Mouse (Mus musculus): Measurements from ENCODE around the gene Cdh18.
"Not testable (repeated sequence)": the region's sequence is repeated elsewhere in the genome, so short reads cannot be mapped to it uniquely, and the experiment has no call there.

Cdh18 gene

DNA sequence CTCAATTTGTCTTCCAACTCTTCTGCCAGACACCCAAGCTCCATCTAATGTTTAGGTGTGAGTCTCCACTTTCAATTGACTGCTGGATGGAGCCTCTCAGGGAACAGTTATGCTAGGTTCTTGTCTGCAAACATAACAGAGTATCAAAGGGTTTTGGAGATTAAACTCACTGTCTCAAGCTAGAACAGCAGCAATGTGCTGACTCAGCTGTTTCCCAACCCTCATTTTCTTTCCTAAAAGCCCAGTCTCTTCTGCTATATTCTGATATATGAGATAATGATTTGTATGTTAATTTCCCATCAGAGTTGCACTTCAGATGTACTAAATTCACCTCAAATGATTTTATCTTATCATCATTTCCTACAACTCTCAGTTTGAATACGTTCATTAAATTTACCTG is 398.4 kb downstream of the Cdh18 start:
- no peak for DNase-seq (ENCODE audit: low spot score in 2 of 2)

DNA sequence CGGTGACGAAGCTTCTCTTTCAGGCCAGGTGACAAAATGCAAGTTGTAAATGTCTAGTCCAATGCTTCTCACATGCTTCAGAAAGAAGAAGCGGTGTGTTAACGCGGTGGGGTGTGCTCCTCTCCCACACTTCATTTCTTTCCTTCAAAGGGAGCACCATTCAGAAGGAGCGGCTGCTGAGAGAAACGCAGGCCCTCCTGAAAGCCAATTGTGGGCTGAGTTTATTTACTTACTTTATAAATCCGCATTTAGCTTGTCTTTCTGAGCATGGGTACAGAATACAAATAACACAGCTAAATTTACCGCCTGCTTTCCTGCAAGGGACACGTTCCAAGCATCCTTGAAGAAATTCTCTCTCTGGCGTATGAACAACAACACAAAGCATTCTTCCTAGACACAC is 420.6 kb downstream of the Cdh18 start:
- no peak for DNase-seq (ENCODE audit: low spot score in 2 of 2)

DNA sequence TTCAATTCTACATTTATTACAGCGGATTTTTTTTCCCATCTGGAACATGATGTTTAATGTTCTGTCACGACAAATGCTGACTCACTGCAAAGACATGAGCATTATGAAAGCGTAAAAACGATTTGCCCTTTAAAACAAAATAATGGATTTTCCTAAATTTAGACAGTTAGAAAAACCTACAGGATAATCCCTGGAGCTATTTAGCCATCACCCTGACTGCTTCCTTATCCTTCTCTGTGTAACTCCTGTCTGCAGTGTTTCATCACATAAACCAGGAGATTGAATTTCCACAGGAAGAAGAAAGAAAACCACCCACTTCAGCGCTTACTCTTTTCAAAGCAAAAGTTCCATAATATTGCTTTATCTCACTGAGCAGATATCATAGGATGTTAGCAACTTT is 431.3 kb downstream of the Cdh18 start:
- DNase-seq (ENCODE audit: low spot score in 2 of 2) = no peak

DNA sequence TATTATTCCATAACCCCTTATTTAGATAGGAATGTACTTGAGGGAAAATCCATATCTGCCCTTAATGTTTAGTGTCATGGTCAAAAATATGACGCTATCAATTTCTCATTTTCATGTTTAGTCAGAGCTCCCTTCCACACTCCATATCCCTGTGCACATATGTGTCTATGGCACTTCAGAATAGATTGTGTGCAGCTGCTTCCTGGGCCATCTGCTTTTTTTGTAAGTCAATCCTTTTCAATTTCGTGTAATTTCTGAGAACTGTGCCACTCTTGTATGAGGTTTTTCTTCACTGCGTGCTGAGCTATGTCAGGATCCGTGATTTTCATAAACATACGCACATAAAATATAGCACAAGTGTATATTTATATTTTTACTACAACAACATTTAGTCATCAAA is 435.8 kb downstream of the Cdh18 start:
- no peak for DNase-seq (ENCODE audit: low spot score in 2 of 2)

DNA sequence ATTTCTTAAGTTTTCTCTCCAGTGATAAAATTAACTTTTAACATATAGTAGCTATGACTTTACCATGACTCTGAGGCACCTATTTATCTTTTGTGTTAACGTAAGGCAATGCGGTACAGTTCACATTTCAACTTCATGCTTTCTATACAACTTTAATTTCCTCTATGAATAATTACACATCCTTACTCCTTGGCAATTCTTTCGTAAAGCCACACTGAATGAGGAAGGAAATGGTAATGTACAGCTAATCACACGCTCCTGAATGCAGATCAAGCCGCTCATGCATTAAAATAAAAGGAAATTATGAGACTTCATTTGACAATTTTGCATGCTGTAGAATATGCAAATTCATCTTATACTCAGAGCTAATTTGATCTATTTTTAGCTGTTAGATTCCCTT is 467.9 kb downstream of the Cdh18 start:
- no peak for DNase-seq (ENCODE audit: low spot score in 2 of 2)

DNA sequence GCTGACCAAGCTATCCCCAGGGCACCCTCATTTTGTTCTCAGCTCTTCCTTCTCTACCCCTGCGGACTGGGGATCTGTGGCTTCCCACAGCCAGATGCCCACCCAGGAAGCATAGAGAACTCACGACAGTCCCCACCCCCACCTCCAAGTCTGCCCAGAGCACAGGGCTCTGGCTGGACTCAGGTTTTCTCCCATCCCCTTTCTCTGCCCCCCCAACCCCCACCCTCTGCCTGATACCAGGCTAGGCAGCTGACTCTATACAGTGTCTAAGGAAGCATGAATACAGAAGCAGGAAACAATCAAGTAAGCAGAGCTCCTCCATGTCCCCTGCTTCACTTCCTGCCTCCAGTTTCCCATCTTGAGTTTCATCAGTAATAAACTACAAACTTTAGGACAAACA is 472.3 kb downstream of the Cdh18 start:
- no peak for DNase-seq (ENCODE audit: low spot score in 2 of 2)

DNA sequence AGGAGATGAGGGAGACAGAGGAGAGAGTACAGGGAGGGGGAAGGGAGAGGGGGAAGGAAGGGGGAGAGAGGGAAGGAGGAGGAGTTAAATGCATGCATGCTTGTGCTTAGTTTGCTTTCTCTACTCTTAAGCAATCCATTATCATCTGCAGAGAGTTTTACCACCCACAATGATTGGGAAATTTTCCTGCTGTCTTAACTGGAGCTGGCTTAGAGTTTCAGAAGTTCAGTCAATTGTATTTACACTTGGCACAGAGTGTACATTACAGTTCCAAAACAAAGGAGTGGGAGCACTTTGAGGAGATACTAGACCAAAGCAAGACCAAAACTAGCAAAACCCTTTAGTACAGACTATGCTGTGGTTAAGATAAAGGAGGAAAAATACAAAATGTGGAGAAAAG is 473.8 kb downstream of the Cdh18 start:
- DNase-seq (ENCODE audit: low spot score in 2 of 2) = no peak

DNA sequence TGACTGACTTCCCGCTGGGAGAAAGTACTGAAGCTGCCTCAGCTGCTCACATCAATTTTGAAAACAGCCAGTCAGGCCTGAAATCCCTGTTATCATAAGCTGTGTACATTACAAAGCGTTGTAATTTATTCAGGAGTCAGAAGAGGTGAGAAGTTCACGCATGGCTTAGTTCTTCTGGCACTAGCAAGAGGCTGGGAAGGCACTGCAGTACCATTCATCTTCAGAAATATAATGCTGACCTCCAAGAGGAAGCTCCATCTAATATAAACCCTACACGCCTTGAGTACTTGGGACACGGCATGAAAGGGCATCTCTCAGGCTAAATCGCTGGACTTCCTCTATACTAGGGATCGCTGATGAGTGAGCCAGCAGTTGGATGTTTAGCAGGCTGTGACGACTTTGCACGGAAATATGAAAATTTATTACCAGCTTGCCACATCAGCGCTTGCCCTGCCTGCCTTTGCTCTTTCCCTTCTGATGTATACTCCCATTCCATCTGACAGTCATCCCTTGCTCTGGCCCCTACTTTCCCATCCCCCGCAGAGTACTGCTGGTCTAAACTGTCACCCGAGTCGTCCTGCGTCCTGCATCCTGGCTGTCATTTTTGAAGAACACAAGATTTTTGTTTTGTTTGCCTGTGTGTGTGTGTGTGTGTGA is 486.9 kb downstream of the Cdh18 start:
- no peak for DNase-seq (ENCODE audit: low spot score in 2 of 2)

DNA sequence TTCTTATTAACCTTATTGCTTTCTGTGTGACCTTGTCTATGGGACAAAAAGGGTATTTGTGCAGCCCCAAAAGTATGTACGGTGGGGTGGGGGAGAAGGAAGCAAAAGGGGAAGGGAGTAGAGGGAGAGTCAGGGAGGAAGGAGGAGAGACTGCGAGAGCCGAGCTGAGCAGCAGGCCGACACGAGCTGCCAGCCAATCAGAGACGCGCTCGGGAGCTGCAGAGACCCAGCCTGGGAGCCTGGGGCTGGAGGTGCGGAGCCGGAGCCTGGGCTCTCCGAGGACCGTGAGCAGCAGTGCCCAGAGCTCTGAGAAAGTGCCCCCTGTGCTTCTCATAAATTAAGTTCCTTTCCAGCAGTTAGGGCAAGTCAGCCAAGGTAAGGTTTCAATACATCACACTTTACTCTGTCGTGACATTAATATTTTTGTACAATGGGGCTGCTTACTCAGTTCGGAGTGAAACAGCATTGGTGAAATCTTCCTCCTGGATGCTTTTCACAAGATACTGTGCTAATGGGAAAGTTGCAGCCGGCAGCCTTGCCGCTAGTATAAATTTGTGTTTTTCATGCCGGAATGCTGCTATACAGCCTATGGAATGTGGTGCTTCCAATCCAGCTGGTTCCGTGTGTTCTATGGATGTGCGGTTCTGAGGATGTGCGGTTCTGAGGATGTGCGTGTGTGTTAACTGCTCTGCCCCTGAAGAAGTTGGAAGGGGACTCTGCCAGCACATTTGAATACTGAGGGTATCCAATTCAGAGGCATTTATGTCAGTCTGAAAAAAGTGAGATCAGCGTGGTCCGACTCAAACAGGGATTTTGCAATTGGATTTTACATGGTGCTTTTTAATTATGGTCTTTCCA is 487.6 kb downstream of the Cdh18 start:
- no peak for DNase-seq (ENCODE audit: low spot score in 2 of 2)

DNA sequence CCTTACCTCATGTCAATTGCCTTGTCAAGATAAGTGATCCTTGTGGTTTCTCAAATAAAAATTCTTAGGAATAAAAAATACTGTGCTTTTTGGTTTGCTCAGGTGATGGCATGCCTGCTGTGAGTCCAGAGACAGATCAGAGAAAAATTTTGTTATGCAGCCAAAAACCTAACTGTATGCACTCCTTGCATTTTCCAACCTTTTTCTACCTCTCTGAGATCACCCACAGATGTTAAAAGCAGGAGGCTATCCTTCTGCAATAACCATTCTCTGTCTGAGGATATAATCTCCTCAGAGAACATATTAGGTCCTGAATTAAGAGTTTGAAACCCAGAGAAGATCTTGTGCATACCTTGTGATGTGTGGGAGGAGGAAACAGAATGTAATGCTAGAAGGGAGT is 488.7 kb downstream of the Cdh18 start:
- DNase-seq (ENCODE audit: low spot score in 2 of 2) = no peak

DNA sequence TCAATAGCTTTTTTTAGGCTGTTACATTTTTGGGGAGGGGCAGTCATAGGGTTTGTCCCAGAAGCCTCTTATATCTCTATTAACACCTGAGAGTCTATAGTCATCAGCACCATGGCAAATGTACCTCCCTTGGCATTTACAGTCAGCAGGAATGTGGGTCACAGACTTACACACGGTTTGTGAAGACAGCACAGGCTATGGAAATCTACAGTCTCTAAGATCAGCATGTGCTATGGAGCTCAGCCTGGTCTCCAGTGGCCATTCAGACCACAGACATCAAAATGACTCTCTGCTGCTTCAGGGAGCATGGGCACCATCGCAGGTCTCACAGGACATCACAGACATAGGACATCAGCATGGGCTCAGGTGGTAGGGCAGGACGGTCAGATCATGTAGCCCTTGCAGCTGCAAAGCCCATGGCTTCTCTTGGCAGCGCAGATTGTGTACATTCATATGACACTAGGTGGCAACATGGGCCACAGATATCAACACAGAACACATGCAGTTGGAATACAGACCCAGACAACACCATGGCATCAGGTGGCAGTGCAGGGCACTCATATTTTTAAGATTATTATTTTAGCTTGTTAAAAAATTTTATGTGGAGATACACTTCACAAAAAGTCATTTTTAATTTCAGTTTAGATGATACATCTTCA is 497.4 kb downstream of the Cdh18 start:
- DNase-seq (ENCODE audit: low spot score in 2 of 2) = no peak

DNA sequence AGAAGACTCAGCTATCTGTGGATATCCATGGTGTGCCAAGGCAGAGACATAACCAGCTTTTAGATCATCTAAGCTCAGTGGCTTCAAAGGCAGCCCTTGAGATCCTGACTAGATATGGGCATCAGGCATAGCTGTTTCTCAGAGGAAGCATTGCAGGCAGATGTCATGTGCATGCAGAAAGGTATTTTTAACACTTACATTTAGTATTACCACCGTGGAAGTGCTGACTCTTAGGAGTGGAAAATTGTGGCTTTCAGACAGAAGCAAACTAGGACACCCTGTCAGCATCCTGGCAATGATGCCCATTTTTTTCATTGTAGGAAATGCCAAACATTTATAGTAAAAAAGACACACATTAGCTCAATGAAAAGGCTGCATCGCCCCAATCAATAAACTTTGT is 503.2 kb downstream of the Cdh18 start:
- DNase-seq (ENCODE audit: low spot score in 2 of 2) = no peak

DNA sequence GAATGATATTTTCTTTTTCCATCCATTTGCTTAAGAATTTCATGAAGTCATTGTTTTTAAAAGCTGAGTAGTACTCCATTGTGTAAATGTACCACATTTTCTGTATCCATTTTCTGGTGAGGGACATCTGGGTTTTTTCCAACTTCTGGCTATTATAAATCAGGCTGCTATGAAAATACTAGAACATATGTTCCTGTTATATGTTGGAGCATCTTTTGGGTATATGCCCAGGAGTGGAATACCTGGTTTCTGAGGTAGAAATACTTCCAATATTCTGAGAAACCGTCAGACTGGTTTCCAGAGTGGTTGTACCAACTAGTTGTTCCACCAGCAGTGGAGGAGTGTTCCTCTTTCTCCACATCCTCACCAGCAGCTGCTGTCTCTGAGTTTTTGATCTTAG is 536.5 kb downstream of the Cdh18 start:
- DNase-seq (ENCODE audit: low spot score in 2 of 2) = not testable (repeated sequence)

DNA sequence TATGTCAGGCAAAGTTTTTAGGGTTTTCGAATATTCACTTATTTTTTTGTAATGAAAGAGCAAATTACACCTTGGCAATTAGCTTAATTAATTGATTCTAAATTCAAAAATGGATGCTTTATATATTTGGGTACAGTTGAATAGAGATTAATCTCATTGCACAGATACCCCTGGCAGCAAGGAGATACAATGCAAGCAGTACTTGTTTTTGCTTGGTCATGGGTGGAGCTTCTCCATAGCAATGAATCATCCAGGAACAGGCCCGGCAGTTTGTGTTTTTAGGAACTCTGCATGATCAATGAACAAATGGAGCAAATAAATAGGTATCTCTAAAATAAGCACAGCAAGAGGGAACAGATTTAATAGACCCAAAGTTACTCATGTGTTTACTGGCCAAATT is 538.7 kb downstream of the Cdh18 start:
- DNase-seq (ENCODE audit: low spot score in 2 of 2) = no peak

DNA sequence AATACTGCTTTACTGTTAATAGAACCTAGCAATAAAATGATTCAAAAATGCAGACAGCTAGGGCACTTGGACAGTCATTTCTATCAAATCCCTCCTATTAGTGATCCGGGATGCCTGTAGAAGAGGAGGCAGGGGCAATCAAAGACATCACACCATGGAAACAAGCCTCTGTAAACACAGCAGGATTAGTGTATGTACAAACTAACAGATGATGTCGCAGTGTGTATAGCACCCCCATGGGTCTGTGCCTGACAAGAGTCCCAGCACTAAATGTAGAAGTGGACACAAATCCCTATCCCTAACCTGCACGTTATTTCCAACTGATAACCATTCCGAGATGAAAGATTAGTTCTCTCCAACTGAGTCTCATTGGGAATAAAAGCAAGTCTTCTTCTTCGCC is 547.8 kb downstream of the Cdh18 start:
- DNase-seq (ENCODE audit: low spot score in 2 of 2) = no peak

DNA sequence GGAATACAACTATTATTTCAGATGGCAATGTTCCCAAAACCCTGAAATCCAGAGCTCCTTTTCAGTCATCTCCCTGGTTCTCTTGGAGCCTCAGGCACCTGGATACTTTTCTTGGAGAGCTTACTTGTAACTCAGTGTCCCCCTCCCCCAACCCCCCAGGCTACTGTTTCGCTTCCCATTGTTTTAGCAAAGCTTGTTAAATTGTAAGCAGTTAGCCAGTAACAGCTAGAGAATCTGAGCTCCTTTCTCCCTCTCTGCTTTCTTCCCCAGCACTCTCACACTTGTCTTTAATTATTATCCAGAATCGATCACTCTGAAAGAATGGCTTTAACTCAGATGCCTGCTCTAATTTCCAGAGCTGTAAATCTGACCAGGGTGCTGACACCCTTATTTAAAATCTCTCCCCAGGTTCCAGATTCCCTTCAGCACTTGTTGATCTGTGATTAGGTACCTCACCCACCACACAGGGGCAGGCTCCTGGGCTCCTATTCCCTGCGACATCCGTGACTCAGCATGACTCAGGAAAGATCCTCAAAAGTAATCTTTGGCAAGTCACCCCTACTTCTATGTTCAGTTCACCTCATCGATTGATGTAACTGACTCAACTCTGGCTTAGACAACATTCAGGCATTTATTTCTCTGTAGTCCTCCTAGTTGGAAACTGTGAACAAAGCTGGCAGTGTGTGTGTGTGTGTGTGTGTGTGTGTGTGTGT is 556.0 kb downstream of the Cdh18 start:
- DNase-seq (ENCODE audit: low spot score in 2 of 2) = no peak

DNA sequence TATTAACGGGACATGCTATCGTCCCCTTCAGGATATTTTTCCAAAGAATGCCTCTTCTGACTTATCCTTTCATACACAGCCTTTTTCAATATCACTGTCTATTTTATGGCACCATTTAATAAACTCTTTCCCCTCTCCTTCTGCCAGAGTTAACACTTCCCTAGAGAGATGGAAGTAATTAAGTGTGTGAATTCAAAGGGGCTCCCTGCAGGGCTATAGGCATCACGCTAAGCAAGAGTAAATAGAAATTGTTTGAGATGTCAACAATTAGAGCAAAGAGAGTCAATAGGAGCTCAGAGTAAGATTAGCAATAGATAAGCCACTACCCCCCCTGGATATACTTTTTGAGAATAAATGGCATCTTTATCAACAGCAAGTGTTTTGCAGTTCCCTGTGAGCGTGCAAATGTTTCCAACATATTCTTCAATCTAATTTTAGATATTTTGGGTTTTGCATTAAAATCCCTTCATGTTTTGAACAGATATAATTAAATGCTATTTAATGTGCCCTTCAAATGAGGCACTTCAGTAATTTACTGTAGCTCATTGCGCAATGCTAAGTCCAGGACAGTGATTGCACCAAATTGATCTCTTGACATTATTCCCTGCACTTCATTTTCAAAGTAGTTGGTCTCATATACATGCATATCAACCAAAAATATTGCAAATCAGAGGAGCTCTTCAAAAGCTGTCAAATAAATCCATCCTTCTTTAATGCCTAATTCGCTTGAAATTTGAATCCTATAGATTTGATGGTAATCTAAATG is 586.3 kb downstream of the Cdh18 start:
- no peak for DNase-seq (ENCODE audit: low spot score in 2 of 2)

DNA sequence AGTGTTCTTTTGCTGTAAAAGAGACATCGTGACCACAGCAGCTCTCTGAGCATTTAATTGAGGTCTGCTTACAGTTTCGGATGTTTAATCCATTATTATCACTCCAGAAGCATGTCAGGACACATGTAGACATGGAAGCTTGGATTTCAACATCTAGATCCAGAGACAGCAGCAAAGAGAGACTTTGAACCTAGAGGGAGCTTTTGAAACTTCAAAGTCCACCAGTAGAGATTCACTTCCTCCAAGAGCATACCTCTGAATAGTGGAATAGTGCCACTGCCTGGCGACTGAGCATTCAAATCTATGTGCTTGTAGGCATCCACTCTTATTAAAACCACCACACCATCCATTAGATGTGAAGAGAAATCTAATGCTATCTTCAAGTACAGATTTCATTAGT is 588.1 kb downstream of the Cdh18 start:
- DNase-seq (ENCODE audit: low spot score in 2 of 2) = no peak

DNA sequence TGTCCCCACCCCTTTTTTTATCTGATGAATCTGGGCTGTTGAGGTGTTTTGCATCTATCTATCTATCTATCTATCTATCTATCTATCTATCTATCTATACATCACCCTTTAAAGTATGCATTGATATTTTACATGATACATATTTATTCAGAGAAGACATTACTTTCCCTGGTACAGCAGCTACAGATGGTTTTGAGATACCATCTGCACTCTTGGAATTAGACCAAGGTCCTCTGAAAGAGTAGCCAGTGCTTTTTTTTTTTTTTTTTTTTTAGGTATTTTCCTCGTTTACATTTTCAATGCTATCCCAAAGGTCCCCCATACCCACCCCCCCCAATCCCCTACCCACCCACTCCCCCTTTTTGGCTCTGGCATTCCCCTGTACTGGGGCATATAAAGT is 594.1 kb downstream of the Cdh18 start:
- DNase-seq (ENCODE audit: low spot score in 2 of 2) = not testable (repeated sequence)

DNA sequence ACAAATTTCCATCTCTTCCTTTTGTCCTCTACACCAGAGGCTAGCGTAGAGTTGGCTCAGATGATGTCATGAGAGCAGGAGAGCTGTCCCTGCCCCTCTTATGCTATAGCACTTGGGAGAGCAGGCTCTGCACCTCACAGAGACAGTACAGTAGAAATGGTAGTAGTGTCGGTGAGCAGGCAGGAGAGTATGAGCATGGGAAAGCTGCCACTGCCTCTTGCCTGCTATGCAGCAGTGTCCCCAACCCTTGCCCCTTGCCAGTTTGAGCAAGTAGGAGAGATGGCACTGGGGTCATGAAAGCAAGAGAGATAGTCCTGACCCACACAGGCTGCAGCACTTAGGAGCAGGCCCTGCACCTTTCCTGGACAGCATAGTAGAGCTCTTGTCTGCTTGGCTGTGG is 607.1 kb downstream of the Cdh18 start:
- DNase-seq (ENCODE audit: low spot score in 2 of 2) = no peak

DNA sequence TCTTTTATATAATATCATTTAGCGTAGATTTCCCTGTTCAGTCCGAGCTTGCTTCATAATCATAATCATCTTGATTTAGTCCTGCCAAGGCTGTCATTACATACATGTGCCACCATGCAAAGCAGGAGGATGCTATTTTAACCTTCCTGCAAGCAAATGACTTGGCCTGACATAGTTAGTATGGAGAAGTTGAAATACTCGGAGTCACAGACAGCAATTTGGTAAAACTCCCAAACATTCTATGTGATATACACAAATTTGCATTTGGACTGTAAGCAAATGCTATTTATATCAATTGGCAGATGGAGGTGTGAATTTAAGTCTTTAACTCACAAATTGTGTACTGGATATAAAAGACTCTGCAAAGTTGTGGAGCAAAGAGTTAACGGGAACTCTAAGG is 616.0 kb downstream of the Cdh18 start:
- DNase-seq (ENCODE audit: low spot score in 2 of 2) = no peak

DNA sequence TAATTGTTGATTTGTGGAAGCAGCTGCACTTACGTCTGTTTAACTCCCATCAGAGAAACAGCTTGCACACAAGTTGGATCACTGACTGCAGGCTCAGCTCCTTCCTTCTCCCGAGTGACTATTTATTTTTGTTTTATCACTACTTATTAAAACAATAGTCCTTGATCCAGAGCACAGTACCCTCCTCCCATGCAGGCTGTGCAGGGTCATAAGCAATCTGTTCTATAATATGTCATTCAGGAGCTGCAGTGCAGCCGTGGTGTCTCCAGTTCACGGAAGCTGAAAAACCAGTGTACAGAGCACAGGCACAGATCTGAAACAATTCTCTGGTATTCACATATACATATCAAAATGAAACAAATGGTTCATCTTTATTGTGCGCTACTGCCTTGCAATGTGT is 625.8 kb downstream of the Cdh18 start:
- DNase-seq (ENCODE audit: low spot score in 2 of 2) = no peak
